Mouse (Mus musculus): ENCODE results near the gene Pitpnb. TPM values are rescaled to one million over a fixed set of nuclear protein-coding genes. Genes with fewer than 3 reads are reported as not detected.

Pitpnb gene
- total and polyA plus RNA-seq, 2 experiments from 2014 or later, result 9.4 to 78.9 TPM

- ATAC-seq (ENCODE audit: low FRiP score) (peak; percentile 50), DNase-seq (ENCODE audit: low spot score) (no peak)
- H3K36me3 ChIP-seq (ENCODE audit: insufficient read depth, low read length), result no peaks in the 10 kb centered on the region
Observed at GRCm38 (mm10) chr5:111329782-111330416, 664 bp upstream of the Pitpnb start.

GRCm38 (mm10) chr5:111331099-111331435 is 504 bp downstream of the Pitpnb start:
- DNase-seq (ENCODE audit: low spot score) (no peak), ATAC-seq (ENCODE audit: low FRiP score) (no peak)
- peak overlapping the region; percentile 96 for H3K4me3 ChIP-seq (ENCODE audit: low read depth, low read length)
- H3K9ac ChIP-seq (replicated peaks; ENCODE audit: low read length, poor library complexity, severe bottlenecking), result peak overlapping the region; percentile 91
- no peaks in the 10 kb centered on the region for H3K27me3 ChIP-seq (ENCODE audit: insufficient read depth, low read length)
- peaks cover 6% of the 10 kb centered on the region; the same call in 1 of the 2 replicates for H3K4me1 ChIP-seq (ENCODE audit: insufficient read depth, low read length)
- H3K4me2 ChIP-seq (ENCODE audit: low read depth, low read length, poor library complexity, severe bottlenecking), result peak overlapping the region; percentile 74
- H3K9me3 ChIP-seq (ENCODE audit: low read length), result no peaks in the 10 kb centered on the region
- WGBS, result under 1% methylated on average over 14 of the region's 14 CpGs
- H3K36me3 ChIP-seq (ENCODE audit: insufficient read depth, low read length), result no peaks in the 10 kb centered on the region
- no peak for TF ChIP-seq CTCF (IDR thresholded peaks at IDR 0.05)
- peak overlapping the region; percentile 67 for H3K27ac ChIP-seq (ENCODE audit: low read depth, low read length)

More at GRCm38 (mm10) chr5:111329782-111330416, 664 bp upstream of the Pitpnb start:
- peak overlapping the region; percentile 74 for H3K4me2 ChIP-seq (ENCODE audit: low read depth, low read length, poor library complexity, severe bottlenecking)
- H3K9me3 ChIP-seq (ENCODE audit: low read length), result no peaks in the 10 kb centered on the region
- peak overlapping the region; percentile 96 for H3K4me3 ChIP-seq (ENCODE audit: low read depth, low read length)
- TF ChIP-seq CTCF (IDR thresholded peaks at IDR 0.05), result no peak
- H3K27me3 ChIP-seq (ENCODE audit: insufficient read depth, low read length), result no peaks in the 10 kb centered on the region
- H3K9ac ChIP-seq (replicated peaks; ENCODE audit: low read length, poor library complexity, severe bottlenecking), result peak overlapping the region; percentile 64
- WGBS, result 22% methylated on average over 10 of the region's 10 CpGs
- H3K4me1 ChIP-seq (ENCODE audit: insufficient read depth, low read length), result peaks cover 6% of the 10 kb centered on the region; the same call in 1 of the 2 replicates
- peak overlapping the region; percentile 67 for H3K27ac ChIP-seq (ENCODE audit: low read depth, low read length)

GRCm38 (mm10) chr5:111335939-111336691 is 5.6 kb downstream of the Pitpnb start:
- Histone ChIP-seq H3K9ac (replicated peaks; ENCODE audit: low read length, poor library complexity, severe bottlenecking) (no peak overlapping the region), H3K4me3 (ENCODE audit: low read depth, low read length) (no peak overlapping the region), H3K27me3 (ENCODE audit: insufficient read depth, low read length) (no peaks in the 10 kb centered on the region), H3K4me1 (ENCODE audit: insufficient read depth, low read length) (peaks cover 3% of the 10 kb centered on the region; the same call in 1 of the 2 replicates), H3K27ac (ENCODE audit: low read depth, low read length) (no peak overlapping the region), H3K36me3 (ENCODE audit: insufficient read depth, low read length) (peaks cover 11% of the 10 kb centered on the region), H3K9me3 (ENCODE audit: low read length) (no peaks in the 10 kb centered on the region), H3K4me2 (ENCODE audit: low read depth, low read length, poor library complexity, severe bottlenecking) (no peak overlapping the region)
- ATAC-seq (ENCODE audit: low FRiP score) (no peak), DNase-seq (ENCODE audit: low spot score) (no peak)
- 89% methylated on average over 8 of the region's 8 CpGs for WGBS
- TF ChIP-seq CTCF (IDR thresholded peaks at IDR 0.05), result no peak

- H3K4me1 ChIP-seq (ENCODE audit: insufficient read depth, low read length), result no peaks in the 10 kb centered on the region
- peaks cover 27% of the 10 kb centered on the region for H3K36me3 ChIP-seq (ENCODE audit: insufficient read depth, low read length)
- TF ChIP-seq CTCF (IDR thresholded peaks at IDR 0.05), result peak; percentile 87
- no peak overlapping the region for H3K27ac ChIP-seq (ENCODE audit: low read depth, low read length)
- H3K9ac ChIP-seq (replicated peaks; ENCODE audit: low read length, poor library complexity, severe bottlenecking), result no peak overlapping the region
- H3K4me3 ChIP-seq (ENCODE audit: low read depth, low read length), result no peak overlapping the region
- H3K27me3 ChIP-seq (ENCODE audit: insufficient read depth, low read length), result no peaks in the 10 kb centered on the region
- no peak overlapping the region for H3K4me2 ChIP-seq (ENCODE audit: low read depth, low read length, poor library complexity, severe bottlenecking)
- WGBS, result 46% methylated on average over 5 of the region's 5 CpGs
- H3K9me3 ChIP-seq (ENCODE audit: low read length), result no peaks in the 10 kb centered on the region
- ATAC-seq (ENCODE audit: low FRiP score), result no peak
- DNase-seq (ENCODE audit: low spot score), result peak; percentile 71
Observed at GRCm38 (mm10) chr5:111341609-111342008, 11.0 kb downstream of the Pitpnb start.

GRCm38 (mm10) chr5:111344721-111345400 is 14.3 kb downstream of the Pitpnb start:
- no peaks in the 10 kb centered on the region for H3K4me1 ChIP-seq (ENCODE audit: insufficient read depth, low read length)
- no peak overlapping the region for H3K9ac ChIP-seq (replicated peaks; ENCODE audit: low read length, poor library complexity, severe bottlenecking)
- H3K27ac ChIP-seq (ENCODE audit: low read depth, low read length), result no peak overlapping the region
- TF ChIP-seq CTCF (IDR thresholded peaks at IDR 0.05), result no peak
- no peaks in the 10 kb centered on the region for H3K9me3 ChIP-seq (ENCODE audit: low read length)
- no peak overlapping the region for H3K4me3 ChIP-seq (ENCODE audit: low read depth, low read length)
- peaks cover 46% of the 10 kb centered on the region for H3K36me3 ChIP-seq (ENCODE audit: insufficient read depth, low read length)
- no peak overlapping the region for H3K4me2 ChIP-seq (ENCODE audit: low read depth, low read length, poor library complexity, severe bottlenecking)
- no peaks in the 10 kb centered on the region for H3K27me3 ChIP-seq (ENCODE audit: insufficient read depth, low read length)
- DNase-seq (ENCODE audit: low spot score) (no peak), ATAC-seq (ENCODE audit: low FRiP score) (no peak)
- 85% methylated on average over 2 of the region's 2 CpGs for WGBS
